Mouse (Mus musculus) thymus, adult 2 months (tissue): ENCODE measurements around the gene Stk11ip. TPM values are rescaled to one million over a fixed set of nuclear protein-coding genes. Genes with fewer than 3 reads are reported as not detected.

Experiments
- DNase-seq: peaks from one replicate; pipeline ENCODE4 v3.0.0; 2021
- H3K27ac ChIP-seq: fragments of 200-500 bp; 2 replicates; pipeline ENCODE4 v1.5.1; 2012; ENCODE audit warnings: low read length, control low read depth; ENCODE audit not compliant: control insufficient read depth, insufficient read depth
- H3K27me3 ChIP-seq: fragments of 200-500 bp; 2 replicates; pipeline ENCODE4 v1.6.1; 2012; ENCODE audit warnings: mild to moderate bottlenecking, low read length, moderate library complexity, mixed read lengths; ENCODE audit not compliant: control insufficient read depth, insufficient read depth
- H3K36me3 ChIP-seq: fragments of 200-500 bp; 2 replicates; pipeline ENCODE4 v1.6.1; 2012; ENCODE audit warnings: mild to moderate bottlenecking, low read length, moderate library complexity; ENCODE audit not compliant: control insufficient read depth, insufficient read depth
- H3K4me1 ChIP-seq: fragments of 200-500 bp; replicated peaks from 2 replicates; pipeline ENCODE4 v1.6.1; 2012; ENCODE audit warnings: low read length; ENCODE audit not compliant: control insufficient read depth, insufficient read depth
- H3K4me3 ChIP-seq: fragments of 200-500 bp; 2 replicates; pipeline ENCODE4 v1.5.1; 2012; ENCODE audit warnings: mild to moderate bottlenecking, low read length, control low read depth, moderate library complexity; ENCODE audit not compliant: control insufficient read depth, insufficient read depth
- CTCF ChIP-seq: fragments of 200-500 bp; IDR thresholded peaks from 2 replicates; pipeline ENCODE4 v1.5.1; 2012; ENCODE audit warnings: mild to moderate bottlenecking, control low read depth, low read length, moderate library complexity, borderline replicate concordance; ENCODE audit not compliant: control insufficient read depth, poor library complexity, insufficient read depth; ENCODE audit errors: extremely low read depth
- POLR2A ChIP-seq: fragments of 200-500 bp; IDR thresholded peaks from 2 replicates; pipeline ENCODE4 v1.6.1; 2012; ENCODE audit warnings: mild to moderate bottlenecking, low read length, control low read depth, moderate library complexity; ENCODE audit not compliant: control insufficient read depth, poor library complexity, insufficient read depth; ENCODE audit errors: extremely low read depth
- WGBS: fragments of 180-500 bp; shearing (Covaris S2); methylation state at CpG from one replicate; pipeline ENCODE4 v1.1.7; 2018; 5-methylcytosine and 5-hydroxymethylcytosine counted together
- polyA plus RNA-seq: library from polyadenylated mRNA; depleted of rRNA; stranded (reverse); fragments of >200 nt; gene quantifications from 2 replicates; pipeline ENCODE4 v1.2.3, GENCODE M21; 2012

Stk11ip gene
- polyA plus RNA-seq, 1 experiment: 93.0 TPM

DNA sequence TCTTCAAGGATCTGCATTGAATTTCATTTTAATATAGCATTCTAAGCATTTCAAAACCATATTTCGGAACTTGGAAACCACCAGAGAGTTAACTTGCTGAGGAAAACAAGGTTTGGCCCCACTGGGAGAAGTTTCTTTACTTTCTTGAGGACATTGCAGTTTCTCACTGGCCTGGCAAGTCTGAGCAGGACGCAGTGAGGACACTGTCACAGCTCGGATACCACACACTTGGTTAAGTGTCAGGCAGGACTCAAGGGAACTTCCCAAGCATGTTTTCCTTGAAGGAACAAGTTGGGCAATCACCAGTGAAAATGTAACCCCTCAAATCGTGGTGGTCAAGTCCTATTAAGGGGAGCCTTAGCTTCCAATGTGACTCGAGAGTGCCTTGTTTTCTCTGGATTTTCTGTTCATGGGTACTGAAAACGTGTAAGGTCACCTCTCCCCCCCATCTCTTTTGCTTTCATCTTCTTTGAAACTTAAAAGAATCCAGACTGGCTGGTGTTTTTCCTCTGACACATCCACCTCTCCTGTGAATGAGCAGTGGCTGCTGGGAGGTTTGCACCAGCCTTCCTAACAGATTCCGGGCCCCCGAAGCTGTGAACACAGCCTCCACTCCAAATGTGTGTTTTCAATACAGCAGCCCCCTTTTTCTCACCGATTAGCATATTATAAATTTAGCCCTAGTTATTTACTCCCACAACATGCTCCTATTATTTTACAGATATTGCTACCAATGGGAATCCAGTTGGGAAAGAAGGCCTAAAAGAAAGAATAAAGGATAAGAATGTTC lies 16.9 kb upstream of the Stk11ip start:
- 81% methylated on average over 9 of the region's 9 CpGs for WGBS

DNA sequence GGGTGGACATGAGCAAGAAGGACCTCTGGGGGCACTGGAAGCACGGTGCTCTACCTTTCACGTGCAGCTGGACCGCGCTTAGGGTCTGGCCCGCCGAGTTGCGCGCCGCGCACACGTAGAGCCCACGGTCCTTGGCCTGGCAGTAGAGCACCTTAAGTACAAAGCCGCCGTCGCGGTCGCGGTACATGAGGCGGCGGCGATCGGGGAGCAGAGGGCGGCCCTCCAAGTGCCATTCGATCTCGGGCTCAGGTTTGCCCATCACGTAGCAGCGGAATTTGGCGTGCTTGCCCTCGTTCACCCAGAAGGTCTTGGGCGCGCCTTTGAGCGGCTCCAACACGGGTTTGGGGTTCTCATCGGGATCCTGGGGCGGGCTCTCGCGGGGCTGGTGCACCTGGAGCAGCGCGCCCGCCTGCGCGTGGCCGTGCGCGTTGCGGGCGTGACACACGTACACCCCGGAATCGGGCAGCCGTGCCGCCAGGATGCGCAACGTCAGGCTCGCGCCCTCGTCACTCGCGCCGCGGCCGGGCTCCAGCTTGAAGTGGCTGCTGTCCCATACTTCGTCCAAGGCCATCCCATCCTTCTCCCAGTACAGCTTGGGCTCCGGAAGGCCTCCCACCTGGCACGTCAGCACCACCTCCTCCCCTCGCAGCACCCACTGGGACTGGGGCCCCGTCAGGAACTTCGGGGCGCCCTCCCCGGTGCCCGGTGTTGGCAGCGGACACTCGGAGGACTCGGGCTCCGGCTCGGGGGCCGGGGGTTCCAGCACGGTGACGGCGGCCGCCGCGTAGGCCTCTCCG lies 16.0 kb upstream of the Stk11ip start:
- TF ChIP-seq CTCF (no peak), POLR2A (no peak)
- Histone ChIP-seq H3K4me3 (peak overlapping the region; percentile 41), H3K27me3 (peaks cover 18% of the 10 kb centered on the region; the same call in 1 of the 2 replicates), H3K27ac (no peak overlapping the region), H3K4me1 (peaks cover 10% of the 10 kb centered on the region), H3K36me3 (no peaks in the 10 kb centered on the region)
- DNase-seq: peak; percentile 53
- 2% methylated on average over 84 of the region's 84 CpGs for WGBS

More for the DNA sequence above, 16.9 kb upstream of the Stk11ip start:
- H3K27me3 ChIP-seq: peaks cover 18% of the 10 kb centered on the region; the same call in 1 of the 2 replicates
- H3K4me1 ChIP-seq: peaks cover 10% of the 10 kb centered on the region
- no peak overlapping the region for H3K4me3 ChIP-seq
- H3K27ac ChIP-seq: no peak overlapping the region
- TF ChIP-seq CTCF (no peak), POLR2A (no peak)
- no peaks in the 10 kb centered on the region for H3K36me3 ChIP-seq
- DNase-seq: no peak

DNA sequence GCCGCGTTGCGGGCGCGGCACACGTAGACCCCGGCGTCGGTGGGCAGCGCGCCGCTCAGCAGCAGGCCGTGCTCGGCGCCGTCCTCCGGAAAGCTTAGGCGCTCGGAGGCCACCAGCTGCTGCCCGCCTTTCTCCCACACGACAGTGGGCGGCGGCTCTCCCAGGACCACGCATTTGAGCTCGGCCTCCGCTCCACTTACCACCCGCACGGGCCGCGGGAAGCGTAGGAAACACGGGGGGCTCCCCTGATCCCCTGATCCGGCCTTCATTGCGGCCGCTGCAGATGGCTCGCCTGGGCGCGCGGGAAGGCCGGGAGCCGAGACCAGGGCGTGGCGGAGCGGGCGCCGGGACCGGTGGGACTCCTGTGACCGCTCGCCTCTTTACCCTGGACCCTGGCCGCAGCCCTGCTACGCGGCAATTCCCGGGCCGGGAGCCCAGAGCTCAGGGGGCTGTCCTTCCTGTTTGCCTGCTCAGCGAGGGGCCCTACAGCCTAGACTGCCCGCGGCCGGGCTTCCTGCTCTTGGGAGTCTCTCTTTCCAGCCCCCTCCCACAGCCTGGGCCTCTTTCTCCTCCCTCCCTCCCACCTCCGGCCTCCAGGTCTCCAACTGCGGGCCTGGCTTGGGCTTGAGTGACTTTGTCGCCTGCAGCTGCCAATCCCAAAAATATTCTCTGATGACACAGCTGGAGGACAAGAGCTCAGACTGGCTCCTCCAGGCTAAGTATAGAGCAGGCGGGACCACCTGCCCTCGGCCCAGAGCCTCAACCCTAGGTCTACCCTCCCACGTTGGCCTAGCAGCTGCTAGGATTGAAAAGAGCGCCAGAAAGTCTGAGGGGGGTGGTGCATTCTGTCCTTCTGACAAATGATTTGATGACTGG lies 15.1 kb upstream of the Stk11ip start, which contains the start of gene Obsl1:
TSS of gene Obsl1 (minus strand) at position 497 of the 876 bp plus-strand sequence.
- peak; percentile 24 for DNase-seq
- no peak for TF ChIP-seq CTCF
- no peak for TF ChIP-seq POLR2A
- 5% methylated on average over 65 of the region's 65 CpGs for WGBS
- Histone ChIP-seq H3K4me3 (peak within 1 kb of the TSS; percentile 41), H3K27ac (no peak within 1 kb of the TSS), H3K4me1 (peaks cover 10% of the 10 kb centered on the region), H3K27me3 (peaks cover 18% of the 10 kb centered on the region; the same call in 1 of the 2 replicates), H3K36me3 (no peaks in the 10 kb centered on the region)

GRCm38 (mm10) chr1:75507006-75507405 lies 14.3 kb upstream of the Stk11ip start, which contains the start of gene Inha:
TSS of gene Inha (plus strand) at chr1:75507077.
- Histone ChIP-seq H3K4me3 (peak within 1 kb of the TSS; percentile 41), H3K36me3 (no peaks in the 10 kb centered on the region), H3K27me3 (peaks cover 18% of the 10 kb centered on the region; the same call in 1 of the 2 replicates), H3K27ac (no peak within 1 kb of the TSS), H3K4me1 (peaks cover 10% of the 10 kb centered on the region)
- 95% methylated on average over 10 of the region's 10 CpGs for whole genome bisulfite sequencing
- TF ChIP-seq POLR2A (no peak), CTCF (no peak)
- DNase-seq: no peak

GRCm38 (mm10) chr1:75509586-75509985 lies 11.7 kb upstream of the Stk11ip start:
- WGBS: 88% methylated on average over 20 of the region's 20 CpGs
- DNase-seq: no peak
- H3K4me1 ChIP-seq: peaks cover 10% of the 10 kb centered on the region
- no peak overlapping the region for H3K27ac ChIP-seq
- peaks cover 18% of the 10 kb centered on the region; the same call in 1 of the 2 replicates for H3K27me3 ChIP-seq
- no peak for TF ChIP-seq POLR2A
- no peak for TF ChIP-seq CTCF
- no peaks in the 10 kb centered on the region for H3K36me3 ChIP-seq
- no peak overlapping the region for H3K4me3 ChIP-seq

GRCm38 (mm10) chr1:75510154-75510553 lies 11.2 kb upstream of the Stk11ip start:
- no peak for DNase-seq
- H3K4me1 ChIP-seq: peaks cover 9% of the 10 kb centered on the region
- TF ChIP-seq CTCF: no peak
- TF ChIP-seq POLR2A: no peak
- no peaks in the 10 kb centered on the region for H3K36me3 ChIP-seq
- no peak overlapping the region for H3K27ac ChIP-seq
- WGBS: 57% methylated on average over 5 of the region's 5 CpGs
- H3K4me3 ChIP-seq: no peak overlapping the region
- peaks cover 15% of the 10 kb centered on the region; the same call in 1 of the 2 replicates for H3K27me3 ChIP-seq
